Mouse (Mus musculus) heart, embryonic 16.5 days (tissue): ENCODE measurements around the gene Olfr806. TPM values are rescaled to one million over a fixed set of nuclear protein-coding genes. Genes with fewer than 3 reads are reported as not detected.

ENCODE experiments used
- microRNA-seq: library from miRNA; unstranded; fragments of <30 nt; microRNA quantifications from one replicate; pipeline ENCODE4, GENCODE M21; 2017
- polyA plus RNA-seq: library from polyadenylated mRNA; unstranded; fragments of >200 nt; fragmentation: Nextera tagmentation; extraction: Ambion mirVana; gene quantifications from 2 replicates; pipeline ENCODE4 v1.2.1, GENCODE M21; 2015

Gene Olfr806
- polyA plus RNA-seq, 1 experiment from 2014 or later: not detected

Small RNA genes within 50 kb of the gene (microRNA-seq; reads per million reads assigned to microRNA genes)
- not detected for gene Gm24485

Other genes starting within 250 kb of the Olfr806 start
- not detected in 2 replicates for gene Olfr790, start 243.4 kb downstream of the Olfr806 start, polyA plus RNA-seq
- gene Olfr791, start 220.1 kb downstream of the Olfr806 start, polyA plus RNA-seq: not detected in 2 replicates
- not detected in 2 replicates for gene Olfr792, start 202.8 kb downstream of the Olfr806 start, polyA plus RNA-seq
- gene Olfr794, start 174.3 kb downstream of the Olfr806 start, polyA plus RNA-seq: not detected in 2 replicates
- not detected in 2 replicates for gene Olfr796, start 129.4 kb downstream of the Olfr806 start, polyA plus RNA-seq
- not detected in 2 replicates for gene Olfr798, start 114.0 kb downstream of the Olfr806 start, polyA plus RNA-seq
- gene Olfr799, start 104.4 kb downstream of the Olfr806 start, polyA plus RNA-seq: not detected in 2 replicates
- gene Olfr800, start 84.2 kb downstream of the Olfr806 start, polyA plus RNA-seq: not detected in 2 replicates
- not detected in 2 replicates for gene Olfr801, start 68.1 kb downstream of the Olfr806 start, polyA plus RNA-seq
- not detected in 2 replicates for gene Olfr802, start 53.8 kb downstream of the Olfr806 start, polyA plus RNA-seq
- gene Olfr803, start 47.6 kb downstream of the Olfr806 start, polyA plus RNA-seq: not detected in 2 replicates
- not detected in 2 replicates for gene Olfr804, start 38.7 kb downstream of the Olfr806 start, polyA plus RNA-seq
- not detected in 2 replicates for gene Olfr805, start 12.5 kb downstream of the Olfr806 start, polyA plus RNA-seq
- not detected in 2 replicates for gene Olfr807, start 15.9 kb upstream of the Olfr806 start, polyA plus RNA-seq
- not detected in 2 replicates for gene Olfr808, start 23.6 kb upstream of the Olfr806 start, polyA plus RNA-seq
- not detected in 2 replicates for gene Olfr809, start 32.7 kb upstream of the Olfr806 start, polyA plus RNA-seq
- gene Olfr810, start 53.0 kb upstream of the Olfr806 start, polyA plus RNA-seq: not detected in 2 replicates
- not detected in 2 replicates for gene Olfr811, start 62.5 kb upstream of the Olfr806 start, polyA plus RNA-seq
- not detected in 2 replicates for gene Olfr812, start 104.2 kb upstream of the Olfr806 start, polyA plus RNA-seq
- gene Olfr813, start 113.4 kb upstream of the Olfr806 start, polyA plus RNA-seq: not detected in 2 replicates
- not detected in 2 replicates for gene Olfr814, start 137.9 kb upstream of the Olfr806 start, polyA plus RNA-seq
- gene Olfr815, start 163.9 kb upstream of the Olfr806 start, polyA plus RNA-seq: not detected in 2 replicates
- gene Olfr816, start 173.7 kb upstream of the Olfr806 start, polyA plus RNA-seq: not detected in 2 replicates
- gene Olfr818, start 207.2 kb upstream of the Olfr806 start, polyA plus RNA-seq: not detected in 2 replicates
- not detected in 2 replicates for gene Olfr819, start 225.3 kb upstream of the Olfr806 start, polyA plus RNA-seq
- gene Olfr247, start 234.2 kb upstream of the Olfr806 start, polyA plus RNA-seq: not detected in 2 replicates
- not detected in 2 replicates for gene Gm10310, start 243.1 kb upstream of the Olfr806 start, polyA plus RNA-seq